Mouse (Mus musculus) embryonic fibroblast, embryonic 13.5 days (primary cell): ENCODE data around the gene Snx15.

Source experiments
- CTCF ChIP-seq: IDR thresholded peaks from 2 replicates; pipeline ENCODE4 v1.5.1; 2011; ENCODE audit warnings: mild to moderate bottlenecking, control low read depth, low read length, moderate library complexity, borderline replicate concordance; ENCODE audit not compliant: insufficient read depth
- POLR2A ChIP-seq: IDR thresholded peaks from 2 replicates; pipeline ENCODE4 v1.6.1; 2011; ENCODE audit warnings: low read depth, mild to moderate bottlenecking, control low read depth, low read length, moderate library complexity

- TF ChIP-seq CTCF = no peak
- no peak for TF ChIP-seq POLR2A
These were observed 35.9 kb upstream of the Snx15 start for GRCm38 (mm10) chr19:6163872-6164547.
